Mouse (Mus musculus) heart, embryonic 14.5 days (tissue): ENCODE data around the gene Tmem150b. TPM values are rescaled to one million over a fixed set of nuclear protein-coding genes. Genes with fewer than 3 reads are reported as not detected.
A peak's percentile ranks its signal among the peaks of the same experiment; 100 is the strongest.

Experiments used
- ATAC-seq: fragments of 200-750 bp; cut with Nextera tagmentation; 2 replicates; pipeline ENCODE4 v1.8.0; 2017; ENCODE audit warnings: low read depth, moderate TSS enrichment; ENCODE audit not compliant: insufficient number of reproducible peaks, insufficient read depth, low FRiP score
- H3K27ac ChIP-seq, 2 experiments: fragments of 200-500 bp in 1 of 2; fragments of 300-500 bp in 1 of 2; sonication (generic) in 1 of 2; replicated peaks in 1 of 2; 2 replicates each; pipeline ENCODE4 v1.5.1; 2012 to 2014; ENCODE audit warnings: low read depth in 2 of 2, low read length in 2 of 2, control low read depth in 1 of 2, mild to moderate bottlenecking in 1 of 2, mixed read lengths in 1 of 2; ENCODE audit not compliant: control insufficient read depth in 1 of 2, insufficient read depth in 1 of 2
- H3K27me3 ChIP-seq: fragments of 300-500 bp; sonication (generic); 2 replicates; pipeline ENCODE4 v1.6.1; 2014; ENCODE audit warnings: mild to moderate bottlenecking, low read length, control low read depth; ENCODE audit not compliant: control insufficient read depth, insufficient read depth
- H3K36me3 ChIP-seq: fragments of 300-500 bp; sonication (generic); 2 replicates; pipeline ENCODE4 v1.6.1; 2014; ENCODE audit warnings: mild to moderate bottlenecking, control low read depth, low read length, mixed read lengths; ENCODE audit not compliant: control insufficient read depth, insufficient read depth
- H3K4me1 ChIP-seq, 2 experiments: fragments of 200-500 bp in 1 of 2; fragments of 300-500 bp in 1 of 2; sonication (generic) in 1 of 2; 2 replicates each; pipeline ENCODE4 v1.6.1; 2012 to 2014; ENCODE audit warnings: low read length in 2 of 2, control low read depth in 1 of 2, mixed read lengths in 1 of 2; ENCODE audit not compliant: control insufficient read depth in 2 of 2, insufficient read depth in 2 of 2
- H3K4me2 ChIP-seq: fragments of 300-500 bp; sonication (generic); 2 replicates; pipeline ENCODE4 v1.6.1; 2014; ENCODE audit warnings: mild to moderate bottlenecking, low read length
- H3K4me3 ChIP-seq, 2 experiments: fragments of 200-500 bp in 1 of 2; fragments of 300-500 bp in 1 of 2; sonication (generic) in 1 of 2; 2 replicates each; pipeline ENCODE4 v1.5.1; 2012 to 2014; ENCODE audit warnings: low read length in 2 of 2, mild to moderate bottlenecking in 2 of 2, control low read depth in 1 of 2, low read depth in 1 of 2, moderate library complexity in 1 of 2; ENCODE audit not compliant: control insufficient read depth in 1 of 2, insufficient read depth in 1 of 2
- H3K9ac ChIP-seq: fragments of 300-500 bp; sonication (generic); 2 replicates; pipeline ENCODE4 v1.6.1; 2014; ENCODE audit warnings: mild to moderate bottlenecking, low read length
- H3K9me3 ChIP-seq: fragments of 300-500 bp; sonication (generic); 2 replicates; pipeline ENCODE4 v1.6.1; 2016; ENCODE audit warnings: low read length, control low read depth; ENCODE audit not compliant: control insufficient read depth
- WGBS: fragments of 180-500 bp; shearing (Covaris S2); extraction: QIAGEN DNeasy Blood & Tissue Kit; methylation state at CpG from one replicate; pipeline ENCODE4 v1.1.7; 2014; 5-methylcytosine and 5-hydroxymethylcytosine counted together
- polyA plus RNA-seq: library from polyadenylated mRNA; unstranded; fragments of >200 nt; fragmentation: Nextera tagmentation; extraction: Ambion mirVana; gene quantifications from 2 replicates; pipeline ENCODE4 v1.2.1, GENCODE M21; 2014

Tmem150b gene
- 0.08 TPM in 1 of 2 replicates, not detected in the other for polyA plus RNA-seq

DNA sequence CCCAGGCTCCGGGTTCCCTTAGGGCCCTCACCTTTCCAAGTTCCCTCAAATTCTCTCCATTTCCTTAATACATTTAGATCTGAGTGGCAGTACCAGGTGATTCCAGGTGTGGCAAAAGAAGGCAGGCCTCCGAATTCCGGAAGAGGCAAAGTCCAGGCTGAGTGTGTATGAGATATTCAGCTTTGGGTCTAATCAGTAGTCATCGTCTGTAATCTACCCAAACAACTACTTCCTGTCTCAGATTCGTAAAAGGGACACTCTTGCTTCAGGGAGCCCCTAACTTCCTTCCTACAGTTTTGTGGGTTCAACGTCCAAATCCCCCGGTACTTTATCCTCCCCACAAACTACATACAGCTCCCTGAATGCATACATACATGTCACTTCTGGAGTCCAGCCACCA is at the start of gene Tmem150b:
Gene Tmem150b (minus strand): TSS at position 81 of the 400 bp plus-strand sequence.
- H3K27me3 ChIP-seq = no peaks in the 10 kb centered on the region
- H3K9me3 ChIP-seq = no peaks in the 10 kb centered on the region
- no peak within 1 kb of the TSS for H3K9ac ChIP-seq
- no peak within 1 kb of the TSS for H3K27ac ChIP-seq
- no peaks in the 10 kb centered on the region for H3K4me1 ChIP-seq
- no peaks in the 10 kb centered on the region for H3K36me3 ChIP-seq
- H3K4me3 ChIP-seq = no peak within 1 kb of the TSS
- WGBS = 63% methylated on average over 7 of the region's 7 CpGs
- ATAC-seq = no peak
- H3K4me2 ChIP-seq = no peak within 1 kb of the TSS

DNA sequence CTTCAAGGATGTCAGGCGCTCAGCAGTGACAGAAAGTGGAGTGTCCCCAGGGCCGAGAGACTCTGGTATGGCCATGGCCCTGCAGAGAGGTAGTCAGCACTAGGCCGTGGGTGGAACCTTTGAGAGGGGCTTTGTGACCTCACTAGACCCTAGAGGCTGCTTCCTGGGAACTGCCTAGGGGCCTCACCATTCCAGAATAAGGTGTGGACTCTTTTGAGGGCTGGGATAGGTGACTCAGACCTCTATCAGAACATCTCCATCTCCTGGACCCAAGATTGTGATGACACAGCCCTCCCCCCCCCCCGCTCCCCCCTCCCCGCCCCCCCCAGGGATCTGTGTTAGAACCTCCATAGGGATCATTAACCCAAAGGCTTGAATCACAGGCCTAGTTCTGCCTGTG is 46.2 kb upstream of the Tmem150b start, which contains the start of gene Fam71e2:
Gene Fam71e2 (minus strand): TSS at position 101 of the 400 bp plus-strand sequence.
- ATAC-seq = no peak
- Histone ChIP-seq H3K27ac (no peak within 1 kb of the TSS), H3K9ac (no peak within 1 kb of the TSS), H3K4me1 (no peaks in the 10 kb centered on the region), H3K4me2 (no peak within 1 kb of the TSS), H3K27me3 (peaks cover 20% of the 10 kb centered on the region), H3K4me3 (no peak within 1 kb of the TSS), H3K36me3 (no peaks in the 10 kb centered on the region), H3K9me3 (no peaks in the 10 kb centered on the region)
- WGBS = 61% methylated on average over 4 of the region's 5 CpGs

DNA sequence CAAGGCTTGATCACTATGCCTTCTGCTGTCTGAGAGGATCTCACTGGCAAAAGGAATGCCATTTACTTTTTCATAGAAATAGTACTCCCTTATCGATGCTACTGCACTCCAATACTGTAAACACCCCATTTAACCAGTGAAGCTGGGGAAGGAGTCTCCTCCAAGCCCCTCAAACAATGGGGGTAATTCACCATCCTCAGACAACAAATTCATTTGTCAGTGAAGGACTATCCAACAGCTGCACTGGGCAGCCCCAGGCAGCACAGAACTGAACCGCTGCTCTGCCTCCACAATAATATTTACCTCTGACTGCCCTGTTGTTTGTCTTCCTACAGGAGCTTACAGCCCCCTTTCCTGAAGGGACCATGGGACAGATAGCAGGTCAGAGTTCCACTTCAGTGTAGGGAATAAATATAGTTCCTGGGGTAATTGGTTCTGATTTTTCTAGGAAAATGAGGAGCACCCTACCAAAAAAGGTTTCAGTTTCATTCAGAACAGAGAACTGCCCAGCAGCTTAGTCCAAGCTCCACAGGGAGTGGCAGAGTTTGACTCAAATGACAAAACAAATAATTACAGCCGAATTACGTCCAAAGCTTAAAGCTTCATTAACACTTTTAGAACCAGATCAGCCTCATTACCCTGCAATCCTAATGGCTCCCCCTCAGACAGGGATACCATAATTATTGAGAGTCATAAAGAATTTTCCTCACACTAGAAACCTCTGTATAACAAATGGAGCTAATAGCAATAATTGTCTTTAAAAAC is 40.1 kb upstream of the Tmem150b start:
- WGBS = 27% methylated on average over 4 of the region's 4 CpGs
- Histone ChIP-seq H3K36me3 (no peaks in the 10 kb centered on the region), H3K27ac (no peak overlapping the region), H3K4me2 (no peak overlapping the region), H3K27me3 (no peaks in the 10 kb centered on the region), H3K4me1 (no peaks in the 10 kb centered on the region), H3K9ac (no peak overlapping the region), H3K9me3 (no peaks in the 10 kb centered on the region), H3K4me3 (no peak overlapping the region)
- ATAC-seq = no peak

DNA sequence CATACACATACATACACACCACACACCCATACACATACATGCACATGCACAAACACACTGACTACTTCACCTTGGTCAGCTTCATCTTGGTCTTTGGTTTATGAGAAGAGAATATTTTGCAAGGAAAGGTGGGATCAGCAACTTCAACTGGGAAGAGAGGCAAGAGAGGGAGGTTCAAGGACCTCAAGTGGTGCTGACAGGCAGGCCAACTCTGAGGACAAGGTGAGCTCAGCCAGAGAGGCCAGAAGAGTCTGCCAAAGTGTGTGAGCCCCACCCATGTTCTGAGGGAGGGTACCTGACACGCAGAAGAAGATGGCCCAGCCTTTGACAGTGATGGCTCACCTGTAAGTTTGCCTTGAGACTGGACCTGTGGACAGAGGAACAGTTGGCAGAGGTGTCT is 34.6 kb upstream of the Tmem150b start:
- no peak for ATAC-seq
- H3K4me3 ChIP-seq = no peak overlapping the region
- no peaks in the 10 kb centered on the region for H3K36me3 ChIP-seq
- H3K4me2 ChIP-seq = no peak overlapping the region
- 33% methylated on average over 1 of the region's 1 CpGs for WGBS
- H3K9me3 ChIP-seq = no peaks in the 10 kb centered on the region
- no peaks in the 10 kb centered on the region for H3K4me1 ChIP-seq
- no peak overlapping the region for H3K9ac ChIP-seq
- no peaks in the 10 kb centered on the region for H3K27me3 ChIP-seq
- H3K27ac ChIP-seq = no peak overlapping the region

DNA sequence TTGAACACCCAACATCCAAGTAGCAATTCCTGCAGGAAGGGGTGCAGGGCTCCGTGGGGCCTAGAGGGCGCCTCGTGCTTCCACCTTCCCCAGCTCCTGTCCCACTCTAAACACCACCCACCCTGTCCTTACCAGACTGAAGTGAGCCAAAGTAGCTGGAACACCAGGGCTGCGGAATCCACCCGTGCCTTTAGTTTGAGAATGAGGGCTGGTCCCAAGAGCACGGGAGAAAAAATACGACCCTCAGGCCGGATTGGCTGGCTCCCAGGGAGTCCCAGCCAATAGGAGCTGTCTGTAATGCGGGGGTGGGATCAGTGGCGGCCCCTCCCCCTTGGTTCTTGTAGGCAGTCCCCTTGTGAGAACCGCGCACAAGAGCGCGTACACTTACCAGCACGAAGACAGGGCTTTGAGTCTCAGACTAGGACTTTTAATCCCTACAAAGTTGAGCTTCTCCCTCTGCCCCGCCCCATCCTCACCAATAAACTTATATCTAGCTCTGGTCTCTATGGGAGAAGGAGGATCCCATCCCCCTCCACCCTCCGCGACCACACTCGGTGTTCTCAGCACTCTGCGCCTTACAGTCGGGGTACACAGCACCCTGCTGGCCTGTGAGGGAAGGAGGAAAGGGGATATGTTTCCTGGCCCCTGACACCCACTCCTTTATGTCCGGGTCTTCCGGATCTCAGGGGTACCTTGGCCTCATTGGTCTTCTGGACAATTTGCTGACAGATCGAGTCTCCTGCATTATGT is 27.9 kb upstream of the Tmem150b start, which contains the start of gene Cox6b2:
Gene Cox6b2 (minus strand): TSS at position 274 of the 750 bp plus-strand sequence.
- Histone ChIP-seq H3K27me3 (no peaks in the 10 kb centered on the region), H3K4me2 (peak within 1 kb of the TSS; percentile 62), H3K4me1 (peaks cover 9 to 14% of the 10 kb centered on the region in 2 experiments), H3K9ac (peak within 1 kb of the TSS; percentile 56), H3K36me3 (no peaks in the 10 kb centered on the region), H3K27ac (0 out of 4 replicates have a peak within 1 kb of the TSS, but pooled peaks of 1 of the 2 experiments have one; percentile 41), H3K4me3 (peak within 1 kb of the TSS; percentile 40 to 43), H3K9me3 (no peaks in the 10 kb centered on the region)
- WGBS = 3% methylated on average over 24 of the region's 24 CpGs
- peak; percentile 86 for ATAC-seq

DNA sequence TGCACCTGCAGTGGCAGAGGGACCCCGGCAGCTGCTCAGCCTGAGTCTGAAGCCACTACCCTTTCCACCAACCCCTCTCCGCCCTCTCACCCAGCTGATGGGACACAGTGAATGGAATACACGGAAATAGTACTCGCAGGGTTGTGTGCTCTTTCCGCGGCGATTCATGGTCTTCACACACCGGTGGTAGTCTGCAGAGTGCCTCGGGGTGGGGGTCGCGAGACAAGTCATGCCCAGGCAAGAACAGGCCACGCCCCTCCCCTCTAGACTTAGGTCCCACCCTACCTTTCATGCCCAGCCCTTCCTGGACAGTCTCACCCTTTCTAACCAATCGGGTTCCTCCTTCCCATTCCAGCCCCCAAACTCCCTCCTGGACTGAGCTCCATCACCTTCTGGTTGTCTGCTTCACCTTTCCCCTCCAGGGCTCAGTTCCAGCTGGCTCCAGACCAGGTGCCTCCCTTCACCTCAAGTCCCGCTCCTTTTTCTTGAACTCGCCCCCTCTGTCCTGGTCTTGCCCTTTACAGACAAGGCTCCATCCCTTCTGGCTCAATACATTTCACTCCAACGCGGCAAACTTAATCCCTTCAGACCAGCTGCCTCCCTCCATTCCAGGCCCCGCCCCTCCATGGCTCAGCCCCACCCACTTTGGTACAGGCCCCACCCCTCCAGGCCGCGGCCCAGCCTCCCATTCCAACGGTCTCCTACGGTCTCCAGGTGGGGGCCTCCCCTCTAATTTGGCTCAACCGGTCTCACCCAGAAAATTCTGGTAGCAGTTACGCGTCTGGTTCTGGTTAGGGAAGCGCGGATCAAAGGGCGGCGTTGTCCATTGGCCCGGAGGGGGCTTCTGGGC is 27.1 kb upstream of the Tmem150b start:
- Histone ChIP-seq H3K27me3 (no peaks in the 10 kb centered on the region), H3K4me2 (peak overlapping the region; percentile 62), H3K4me1 (peaks cover 9 to 14% of the 10 kb centered on the region in 2 experiments), H3K9ac (peak overlapping the region; percentile 56), H3K27ac (0 out of 4 replicates have a peak overlapping the region, but pooled peaks of 1 of the 2 experiments have one; percentile 41), H3K4me3 (peak overlapping the region; percentile 40 to 43), H3K36me3 (no peaks in the 10 kb centered on the region), H3K9me3 (no peaks in the 10 kb centered on the region)
- ATAC-seq = peak; percentile 75
- 1% methylated on average over 30 of the region's 30 CpGs for WGBS

DNA sequence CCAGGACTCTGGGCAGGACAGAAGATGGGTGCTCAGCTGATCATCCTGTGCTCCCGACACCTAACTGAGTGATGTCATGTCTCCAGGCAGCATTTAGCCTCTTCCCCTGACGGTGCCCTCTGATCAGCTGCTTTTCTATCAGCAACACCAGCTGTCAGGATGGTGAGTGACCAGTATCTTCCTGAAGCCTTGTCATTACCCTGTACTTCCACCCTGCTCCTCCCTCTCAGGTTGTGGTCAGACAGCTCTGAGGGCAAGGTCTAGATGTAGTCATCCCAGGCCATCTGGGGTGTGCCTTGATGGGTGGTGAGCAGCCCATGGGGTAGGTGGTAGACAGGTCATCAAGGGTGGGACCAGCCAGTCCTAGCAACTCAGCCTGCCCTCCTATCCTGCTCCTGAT is 24.1 kb upstream of the Tmem150b start:
- Histone ChIP-seq H3K4me3 (no peak overlapping the region), H3K36me3 (peaks cover 28% of the 10 kb centered on the region), H3K9ac (no peak overlapping the region), H3K4me1 (peaks cover 9 to 14% of the 10 kb centered on the region in 2 experiments), H3K27ac (no peak overlapping the region), H3K27me3 (no peaks in the 10 kb centered on the region), H3K4me2 (no peak overlapping the region), H3K9me3 (no peaks in the 10 kb centered on the region)
- 35% methylated on average over 2 of the region's 2 CpGs for WGBS
- ATAC-seq = no peak
